Mouse (Mus musculus) liver, postnatal 0 days (tissue): ENCODE measurements around the gene Ocel1.

Source experiments
- CTCF ChIP-seq: sonication (generic); IDR thresholded peaks from 2 replicates; pipeline ENCODE4 v1.5.1; 2016; ENCODE audit warnings: antibody characterized with exemption, low read depth
- EP300 ChIP-seq: IDR thresholded peaks from 2 replicates; pipeline ENCODE4 v1.6.1; 2016; ENCODE audit warnings: antibody characterized with exemption, low read depth, mild to moderate bottlenecking

GRCm38 (mm10) chr8:71402446-71402964 lies 31.4 kb downstream of the Ocel1 start:
- TF ChIP-seq CTCF = no peak
- TF ChIP-seq EP300 = no peak
